Mouse (Mus musculus) liver, postnatal 0 days (tissue): ENCODE data around the gene Timm17b.

Source experiments
- CTCF ChIP-seq: sonication (generic); IDR thresholded peaks from 2 replicates; pipeline ENCODE4 v1.5.1; 2016; ENCODE audit warnings: antibody characterized with exemption, low read depth
- EP300 ChIP-seq: IDR thresholded peaks from 2 replicates; pipeline ENCODE4 v1.6.1; 2016; ENCODE audit warnings: antibody characterized with exemption, low read depth, mild to moderate bottlenecking

DNA sequence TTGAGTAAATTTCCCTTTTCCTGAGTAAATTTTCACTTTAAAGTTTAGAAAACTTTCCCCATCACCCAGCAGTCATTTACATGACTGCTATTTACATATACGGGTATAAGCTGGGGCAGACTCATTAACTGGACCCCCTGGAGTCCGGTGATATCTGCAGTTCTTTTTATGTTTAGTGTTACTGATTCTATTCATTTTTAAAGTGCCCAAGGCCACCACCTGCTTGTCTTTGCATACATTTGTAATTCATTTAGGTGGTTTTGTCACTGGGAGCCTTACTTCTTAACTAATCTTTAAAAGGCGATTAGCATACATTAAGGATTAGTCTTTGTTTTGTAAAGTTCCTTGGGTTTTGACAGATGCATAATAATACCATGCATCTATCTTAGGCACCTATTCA lies 29.3 kb upstream of the Timm17b start:
- TF ChIP-seq CTCF (no peak), EP300 (no peak)
